Mouse (Mus musculus) G1E (cell line): ENCODE results near the gene Srp68.

Experiments used
- CTCF ChIP-seq: IDR thresholded peaks from 2 replicates; pipeline ENCODE4 v1.5.1; 2012; ENCODE audit warnings: low read depth, low read length, inconsistent platforms, mixed read lengths
- GATA1 ChIP-seq: IDR thresholded peaks from 2 replicates; pipeline ENCODE4 v1.6.1; 2012; ENCODE audit warnings: borderline replicate concordance, low read length, inconsistent platforms, mixed read lengths
- POLR2AphosphoS5 ChIP-seq: IDR thresholded peaks from 2 replicates; pipeline ENCODE4 v1.6.1; 2012; ENCODE audit warnings: low read depth, low read length, inconsistent platforms; ENCODE audit not compliant: insufficient replicate concordance
- TAL1 ChIP-seq: conservative IDR thresholded peaks from 2 replicates; pipeline ENCODE4 v1.6.1; 2012; ENCODE audit warnings: low read depth, low read length, inconsistent platforms, mixed read lengths

DNA sequence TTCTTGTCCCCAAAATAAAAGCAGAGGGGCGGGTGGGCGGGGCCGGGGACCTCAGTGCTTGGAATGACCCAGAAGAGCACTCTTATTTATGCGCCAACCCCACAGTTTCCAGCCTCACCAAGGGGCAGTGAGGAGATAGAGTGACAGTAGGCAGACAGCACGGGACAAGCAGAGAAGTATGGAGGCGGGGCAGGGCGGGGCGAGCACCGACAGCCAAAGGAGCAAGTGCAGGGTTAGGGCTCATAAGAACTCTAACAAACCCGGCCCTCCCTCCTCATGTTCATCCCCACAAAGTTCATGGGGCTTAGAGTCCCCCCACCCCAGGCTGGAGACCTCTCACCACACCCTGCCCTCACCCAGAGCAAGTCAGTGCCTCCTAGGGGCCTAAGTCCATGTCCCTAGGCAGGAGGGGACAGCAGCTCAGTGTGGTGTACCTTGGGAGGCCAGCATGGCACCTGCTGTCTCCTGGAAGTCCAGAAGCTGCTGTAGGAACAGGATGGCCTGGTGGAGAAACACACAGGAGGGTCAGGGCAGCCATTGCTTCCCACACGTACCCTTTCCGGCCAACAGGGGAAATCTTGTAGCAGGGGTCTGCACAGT, 19.6 kb upstream of the Srp68 start:
- no peak for TF ChIP-seq CTCF
- no peak for TF ChIP-seq GATA1
- no peak for TF ChIP-seq POLR2AphosphoS5
- no peak for TF ChIP-seq TAL1
